Mouse (Mus musculus) kidney, adult 2 months (tissue): ENCODE measurements around the gene Gal. TPM values are rescaled to one million over a fixed set of nuclear protein-coding genes. Genes with fewer than 3 reads are reported as not detected.

Experiments used
- DNase-seq: peaks from one replicate; pipeline ENCODE4 v3.0.0; 2021
- H3K27ac ChIP-seq: fragments of 200-500 bp; 2 replicates; pipeline ENCODE4 v1.5.1; 2012; ENCODE audit warnings: low read depth, low read length, control low read depth, inconsistent platforms; ENCODE audit not compliant: insufficient read depth
- H3K27me3 ChIP-seq: fragments of 200-500 bp; replicated peaks from 2 replicates; pipeline ENCODE4 v1.6.1; 2012; ENCODE audit warnings: mild to moderate bottlenecking, moderate library complexity, low read length, inconsistent platforms; ENCODE audit not compliant: control insufficient read depth, insufficient read depth
- H3K36me3 ChIP-seq: fragments of 200-500 bp; 2 replicates; pipeline ENCODE4 v1.6.1; 2012; ENCODE audit warnings: mild to moderate bottlenecking, moderate library complexity, low read length, inconsistent platforms; ENCODE audit not compliant: control insufficient read depth, insufficient read depth
- H3K4me1 ChIP-seq: fragments of 200-500 bp; 2 replicates; pipeline ENCODE4 v1.6.1; 2011; ENCODE audit warnings: low read length; ENCODE audit not compliant: control insufficient read depth, insufficient read depth
- H3K4me3 ChIP-seq: fragments of 200-500 bp; 2 replicates; pipeline ENCODE4 v1.5.1; 2011; ENCODE audit warnings: mild to moderate bottlenecking, low read depth, low read length, control low read depth; ENCODE audit not compliant: insufficient read depth
- CTCF ChIP-seq: fragments of 200-500 bp; conservative IDR thresholded peaks from 2 replicates; pipeline ENCODE4 v1.5.1; 2011; ENCODE audit warnings: low read depth, mild to moderate bottlenecking, control low read depth, low read length, moderate library complexity, mixed read lengths; ENCODE audit not compliant: insufficient read depth, insufficient read length
- POLR2A ChIP-seq: fragments of 200-500 bp; IDR thresholded peaks from one replicate; pipeline ENCODE4 v1.6.1; 2011; ENCODE audit warnings: low read depth, low read length, control low read depth
- WGBS: fragments of 180-500 bp; shearing (Covaris S2); methylation state at CpG from one replicate; pipeline ENCODE4 v1.1.7; 2018; 5-methylcytosine and 5-hydroxymethylcytosine counted together
- polyA plus RNA-seq: library from polyadenylated mRNA; depleted of rRNA; stranded (reverse); fragments of >200 nt; gene quantifications from 2 replicates; pipeline ENCODE4 v1.2.3, GENCODE M21; 2012

Gene Gal
- polyA plus RNA-seq, 1 experiment = 0.78 TPM

- DNase-seq = peak; percentile 37
- H3K36me3 ChIP-seq = no peaks in the 10 kb centered on the region
- 54% methylated on average over 3 of the region's 3 CpGs for WGBS
- H3K27me3 ChIP-seq = no peaks in the 10 kb centered on the region
- TF ChIP-seq CTCF = no peak
- TF ChIP-seq POLR2A = no peak
- no peak overlapping the region for H3K4me3 ChIP-seq
- H3K27ac ChIP-seq = no peak overlapping the region
- H3K4me1 ChIP-seq = peaks cover 4% of the 10 kb centered on the region; the same call in 1 of the 2 replicates
These were observed 34.9 kb upstream of the Gal start for GRCm38 (mm10) chr19:3449248-3449647.

GRCm38 (mm10) chr19:3447348-3447747 is 33.0 kb upstream of the Gal start:
- Histone ChIP-seq H3K4me1 (peaks cover 4% of the 10 kb centered on the region; the same call in 1 of the 2 replicates), H3K27me3 (no peaks in the 10 kb centered on the region), H3K36me3 (no peaks in the 10 kb centered on the region), H3K27ac (no peak overlapping the region), H3K4me3 (no peak overlapping the region)
- no peak for DNase-seq
- 78% methylated on average over 3 of the region's 3 CpGs for WGBS
- TF ChIP-seq CTCF (no peak), POLR2A (no peak)

- no peak for TF ChIP-seq CTCF
- no peak for TF ChIP-seq POLR2A
- Histone ChIP-seq H3K27ac (no peak overlapping the region), H3K4me3 (no peak overlapping the region), H3K36me3 (no peaks in the 10 kb centered on the region), H3K4me1 (no peaks in the 10 kb centered on the region), H3K27me3 (no peaks in the 10 kb centered on the region)
- no peak for DNase-seq
- 18% methylated on average over 10 of the region's 10 CpGs for WGBS
These were observed 26.7 kb upstream of the Gal start for GRCm38 (mm10) chr19:3441092-3441491.

- WGBS = 30% methylated on average over 5 of the region's 5 CpGs
- Histone ChIP-seq H3K4me3 (no peak overlapping the region), H3K4me1 (no peaks in the 10 kb centered on the region), H3K27me3 (no peaks in the 10 kb centered on the region), H3K27ac (no peak overlapping the region), H3K36me3 (no peaks in the 10 kb centered on the region)
- DNase-seq = no peak
- TF ChIP-seq POLR2A = no peak
- no peak for TF ChIP-seq CTCF
These were observed 26.3 kb upstream of the Gal start for GRCm38 (mm10) chr19:3440667-3441066.

GRCm38 (mm10) chr19:3437980-3438379 is 23.6 kb upstream of the Gal start:
- no peak overlapping the region for H3K27ac ChIP-seq
- H3K4me1 ChIP-seq = no peaks in the 10 kb centered on the region
- H3K4me3 ChIP-seq = no peak overlapping the region
- no peaks in the 10 kb centered on the region for H3K27me3 ChIP-seq
- no peaks in the 10 kb centered on the region for H3K36me3 ChIP-seq
- peak; percentile 22 for DNase-seq
- WGBS = 70% methylated on average over 5 of the region's 5 CpGs
- TF ChIP-seq POLR2A (no peak), CTCF (peak; percentile 41)

GRCm38 (mm10) chr19:3436840-3437239 is 22.5 kb upstream of the Gal start:
- WGBS = 59% methylated on average over 9 of the region's 9 CpGs
- H3K4me1 ChIP-seq = no peaks in the 10 kb centered on the region
- H3K27ac ChIP-seq = no peak overlapping the region
- peak; percentile 19 for DNase-seq
- H3K36me3 ChIP-seq = no peaks in the 10 kb centered on the region
- H3K4me3 ChIP-seq = no peak overlapping the region
- H3K27me3 ChIP-seq = no peaks in the 10 kb centered on the region
- TF ChIP-seq CTCF (peak; percentile 54), POLR2A (no peak)

GRCm38 (mm10) chr19:3435824-3436223 is 21.5 kb upstream of the Gal start:
- Histone ChIP-seq H3K36me3 (no peaks in the 10 kb centered on the region), H3K4me1 (no peaks in the 10 kb centered on the region), H3K27me3 (no peaks in the 10 kb centered on the region), H3K4me3 (no peak overlapping the region), H3K27ac (no peak overlapping the region)
- TF ChIP-seq CTCF (no peak), POLR2A (no peak)
- DNase-seq = no peak
- WGBS = 70% methylated on average over 3 of the region's 3 CpGs
